Mouse (Mus musculus) heart, postnatal 0 days (tissue): ENCODE data around the gene Srbd1.

Source experiments
- CTCF ChIP-seq: IDR thresholded peaks from 2 replicates; pipeline ENCODE4 v1.5.1; 2016; ENCODE audit warnings: antibody characterized with exemption, control low read depth, low read depth
- EP300 ChIP-seq: IDR thresholded peaks from 2 replicates; pipeline ENCODE4 v1.6.1; 2016; ENCODE audit warnings: antibody characterized with exemption, low read depth

DNA sequence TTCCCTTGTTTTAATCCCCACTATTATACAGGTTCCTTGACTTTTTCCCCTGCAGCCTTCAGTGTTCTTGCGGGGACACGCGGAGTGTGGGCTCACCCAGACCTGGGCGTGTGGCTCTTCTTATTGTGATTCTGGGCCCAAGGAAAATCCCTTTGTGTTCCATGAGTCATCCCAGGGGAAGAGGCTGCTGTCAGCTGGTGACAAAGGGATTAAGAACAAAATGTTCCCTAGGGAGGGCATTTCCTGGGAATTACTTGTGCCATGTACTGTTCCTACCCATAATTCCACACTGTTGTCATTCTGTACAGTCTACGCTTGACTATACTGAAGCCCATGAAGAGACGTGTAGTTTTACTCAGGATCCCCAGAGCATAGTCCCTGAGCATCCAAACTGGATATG is 12.0 kb upstream of the Srbd1 start:
- TF ChIP-seq EP300 (no peak), CTCF (no peak)
